Mouse (Mus musculus) E14TG2a.4 (cell line): ENCODE measurements around the gene Tmem56.

Experiments used
- CTCF ChIP-seq: conservative IDR thresholded peaks from 2 replicates; pipeline ENCODE4 v1.5.1; 2014; ENCODE audit warnings: low read length
- POU5F1 ChIP-seq: IDR thresholded peaks from 2 replicates; pipeline ENCODE4 v1.6.1; 2014; ENCODE audit warnings: low read length, borderline replicate concordance

DNA sequence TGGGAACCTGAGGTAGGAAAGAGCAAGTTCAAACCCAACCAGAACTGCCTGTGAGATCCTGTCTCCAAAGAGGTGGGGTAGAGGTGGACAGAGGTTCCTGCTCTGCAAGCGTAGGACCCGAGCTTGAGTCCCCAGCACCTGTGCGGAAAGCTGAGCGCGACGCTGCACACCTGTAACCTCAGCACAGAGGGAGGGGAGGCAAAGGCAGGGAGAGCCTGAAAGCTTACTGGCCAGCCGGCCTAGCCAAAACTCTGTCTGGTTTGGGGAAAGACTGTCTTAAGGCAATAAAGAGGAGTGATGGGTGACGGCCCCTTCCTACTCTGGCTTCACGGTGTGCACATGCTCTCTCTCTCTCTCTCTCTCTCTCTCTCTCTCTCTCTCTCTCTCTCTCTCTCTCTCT is 30.1 kb upstream of the Tmem56 start:
- TF ChIP-seq CTCF (no peak), POU5F1 (no peak)
